Mouse (Mus musculus) lung, embryonic 16.5 days (tissue): ENCODE measurements at regions not wholly inside any gene's neighbourhood (a gene's known extent, or its start where the extent isn't known, plus 50 kb on each side); places are given as distances from the start of the nearest gene placed in this dataset.

ENCODE experiments used
- ATAC-seq: fragments of 200-750 bp; cut with Nextera tagmentation; 2 replicates; pipeline ENCODE4 v1.8.0; 2017; ENCODE audit warnings: low read depth, mild to moderate bottlenecking, moderate library complexity
- H3K27ac ChIP-seq: fragments of 300-500 bp; sonication (generic); 2 replicates; pipeline ENCODE4 v1.5.1; 2014; ENCODE audit warnings: mild to moderate bottlenecking, control low read depth, low read length
- H3K27me3 ChIP-seq: fragments of 300-500 bp; sonication (generic); 2 replicates; pipeline ENCODE4 v1.6.1; 2014; ENCODE audit warnings: low read depth, low read length, mixed read lengths; ENCODE audit not compliant: control insufficient read depth, insufficient read depth
- H3K36me3 ChIP-seq: fragments of 300-500 bp; sonication (generic); 2 replicates; pipeline ENCODE4 v1.6.1; 2014; ENCODE audit warnings: low read length; ENCODE audit not compliant: control insufficient read depth, insufficient read depth
- H3K4me1 ChIP-seq: fragments of 300-500 bp; sonication (generic); replicated peaks from 2 replicates; pipeline ENCODE4 v1.6.1; 2014; ENCODE audit warnings: low read length, mixed read lengths; ENCODE audit not compliant: control insufficient read depth, insufficient read depth
- H3K4me2 ChIP-seq: fragments of 300-500 bp; sonication (generic); 2 replicates; pipeline ENCODE4 v1.6.1; 2014; ENCODE audit warnings: low read depth, low read length, control low read depth
- H3K4me3 ChIP-seq: fragments of 300-500 bp; sonication (generic); 2 replicates; pipeline ENCODE4 v1.5.1; 2014; ENCODE audit warnings: mild to moderate bottlenecking, low read length, control low read depth
- H3K9ac ChIP-seq: fragments of 300-500 bp; sonication (generic); 2 replicates; pipeline ENCODE4 v1.6.1; 2014; ENCODE audit warnings: low read length, control low read depth
- H3K9me3 ChIP-seq: fragments of 300-500 bp; sonication (generic); 2 replicates; pipeline ENCODE4 v1.6.1; 2016; ENCODE audit warnings: low read length; ENCODE audit not compliant: control insufficient read depth
- WGBS: fragments of 180-500 bp; shearing (Covaris S2); extraction: QIAGEN DNeasy Blood & Tissue Kit; methylation state at CpG from one replicate; pipeline ENCODE4 v1.1.7; 2014; 5-methylcytosine and 5-hydroxymethylcytosine counted together

DNA sequence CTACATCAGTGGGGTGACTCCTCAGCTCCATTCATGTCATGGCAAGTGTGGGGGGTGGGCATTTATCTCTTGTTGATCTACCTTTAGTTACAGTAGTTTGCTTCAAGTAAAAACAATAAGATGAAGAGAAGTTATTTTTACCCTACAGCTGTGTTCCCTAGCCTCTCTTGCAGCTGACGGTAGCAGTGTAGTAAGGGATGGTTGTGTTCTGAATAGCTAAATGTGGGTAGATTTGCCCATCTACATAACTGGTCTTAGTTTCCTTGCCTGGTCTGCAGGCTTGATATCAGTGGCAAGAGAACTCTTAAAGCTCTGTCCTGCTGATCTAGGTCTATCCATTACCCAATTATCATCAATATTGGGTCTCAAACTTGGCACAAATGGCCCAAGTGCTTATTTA, 152.7 kb upstream of the Cpeb2 start:
- no peaks in the 10 kb centered on the region for H3K4me1 ChIP-seq
- no peak overlapping the region for H3K4me3 ChIP-seq
- no peaks in the 10 kb centered on the region for H3K36me3 ChIP-seq
- ATAC-seq = no peak
- 91% methylated on average over 1 of the region's 1 CpGs for WGBS
- H3K27ac ChIP-seq = no peak overlapping the region
- no peaks in the 10 kb centered on the region for H3K9me3 ChIP-seq
- H3K9ac ChIP-seq = no peak overlapping the region
- no peaks in the 10 kb centered on the region for H3K27me3 ChIP-seq
- no peak overlapping the region for H3K4me2 ChIP-seq

DNA sequence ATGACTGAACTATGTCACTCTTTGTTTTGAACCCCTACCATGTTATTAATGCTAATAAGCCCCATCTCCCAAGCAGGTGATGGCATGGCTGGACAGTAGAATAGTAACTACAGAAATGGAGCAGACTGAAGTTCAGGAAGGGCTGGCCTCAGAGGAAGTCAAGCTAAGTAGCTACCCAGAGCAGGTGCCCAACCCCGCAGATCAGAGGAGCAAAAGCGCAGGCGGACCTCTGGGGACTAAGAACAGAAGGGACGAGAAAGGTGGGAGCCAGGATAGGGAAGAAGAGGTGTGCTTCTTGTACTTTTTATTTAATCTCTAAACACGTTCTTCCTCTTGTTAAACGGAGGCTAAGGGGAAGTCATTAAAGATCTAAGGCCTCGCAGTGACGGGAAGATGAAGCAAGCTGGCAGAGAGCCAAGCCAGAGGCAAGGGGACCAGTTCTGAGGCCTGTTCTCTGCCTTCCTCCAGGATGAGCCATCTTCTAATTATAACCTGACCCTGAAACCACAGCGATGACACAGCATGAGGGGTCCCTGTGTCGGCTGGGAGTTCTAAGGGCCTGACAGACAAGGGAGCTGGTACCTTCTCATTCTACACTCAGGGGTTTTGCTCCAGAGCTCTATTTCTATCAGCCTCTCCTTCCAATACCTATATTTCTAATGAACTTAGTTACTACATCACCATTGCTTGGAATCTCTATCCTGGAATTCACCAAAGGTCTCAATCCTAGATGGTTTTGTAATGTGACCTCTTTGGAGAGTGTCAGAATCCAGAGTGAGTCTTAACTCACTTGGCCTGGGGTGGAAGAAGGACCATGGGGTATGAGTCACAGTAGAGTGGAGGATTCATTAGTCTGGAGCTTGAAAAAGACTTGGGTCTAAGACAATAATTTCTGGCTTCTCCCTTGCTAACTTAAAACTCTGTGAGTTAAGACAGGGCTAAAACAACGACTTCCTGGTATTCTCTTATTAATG, 151.1 kb upstream of the Cpeb2 start:
- peak; percentile 52 for ATAC-seq
- 36% methylated on average over 11 of the region's 11 CpGs for WGBS
- Histone ChIP-seq H3K36me3 (no peaks in the 10 kb centered on the region), H3K4me2 (no peak overlapping the region), H3K9me3 (no peaks in the 10 kb centered on the region), H3K4me1 (no peaks in the 10 kb centered on the region), H3K4me3 (no peak overlapping the region), H3K27ac (no peak overlapping the region), H3K9ac (no peak overlapping the region), H3K27me3 (no peaks in the 10 kb centered on the region)

DNA sequence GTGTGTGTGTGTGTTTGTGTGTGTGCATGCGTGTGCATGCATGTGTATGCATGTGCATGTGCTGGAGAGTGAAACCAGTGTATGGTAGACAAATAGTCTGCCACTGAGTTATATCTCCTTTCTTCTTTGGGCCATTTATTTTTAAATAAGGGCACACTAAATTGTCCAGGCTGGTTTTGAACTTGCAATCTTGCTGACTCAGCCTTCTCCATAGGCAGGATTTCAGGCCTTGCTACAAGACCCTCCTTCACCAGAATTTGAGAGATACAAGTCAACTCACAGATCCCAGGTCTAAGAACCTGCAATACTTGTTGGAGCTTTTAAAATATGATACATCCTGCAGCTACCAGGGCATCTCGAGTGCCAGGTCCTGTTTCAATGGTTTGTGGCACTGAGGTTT, 145.9 kb upstream of the Cpeb2 start:
- WGBS = 74% methylated on average over 2 of the region's 2 CpGs
- Histone ChIP-seq H3K4me3 (no peak overlapping the region), H3K9ac (no peak overlapping the region)

DNA sequence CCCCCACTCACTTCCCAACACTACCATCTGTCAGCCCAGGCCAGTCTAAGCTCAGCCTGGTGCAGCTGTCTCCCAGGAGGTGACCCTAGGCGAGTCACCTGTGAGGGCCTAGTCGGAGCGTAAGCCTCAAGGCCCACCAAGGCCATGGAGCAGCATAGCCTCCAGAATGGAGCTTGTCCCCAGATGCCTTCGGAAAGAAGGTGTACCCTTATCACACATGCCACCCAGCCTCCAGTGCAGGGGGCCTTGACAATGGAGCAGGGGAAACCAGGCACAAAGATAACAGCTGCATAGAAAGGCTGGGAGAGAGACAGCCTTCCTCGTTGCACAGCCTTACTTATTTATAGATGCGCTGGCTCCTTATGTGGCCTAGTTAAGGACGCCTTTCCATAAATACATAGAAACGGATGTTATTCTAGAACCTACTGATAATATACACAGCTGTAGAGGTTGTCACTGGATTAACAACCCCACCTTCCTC, 145.0 kb upstream of the Cpeb2 start:
- H3K4me3 ChIP-seq = no peak overlapping the region
- H3K9me3 ChIP-seq = no peaks in the 10 kb centered on the region
- H3K4me2 ChIP-seq = no peak overlapping the region
- no peak overlapping the region for H3K9ac ChIP-seq
- H3K27ac ChIP-seq = no peak overlapping the region
- no peaks in the 10 kb centered on the region for H3K27me3 ChIP-seq
- 62% methylated on average over 8 of the region's 8 CpGs for WGBS
- H3K36me3 ChIP-seq = no peaks in the 10 kb centered on the region
- no peak for ATAC-seq
- no peaks in the 10 kb centered on the region for H3K4me1 ChIP-seq

More for the DNA sequence above, 145.9 kb upstream of the Cpeb2 start:
- no peak for ATAC-seq
- Histone ChIP-seq H3K36me3 (no peaks in the 10 kb centered on the region), H3K9me3 (no peaks in the 10 kb centered on the region), H3K4me1 (no peaks in the 10 kb centered on the region), H3K27ac (no peak overlapping the region), H3K4me2 (no peak overlapping the region), H3K27me3 (no peaks in the 10 kb centered on the region)

DNA sequence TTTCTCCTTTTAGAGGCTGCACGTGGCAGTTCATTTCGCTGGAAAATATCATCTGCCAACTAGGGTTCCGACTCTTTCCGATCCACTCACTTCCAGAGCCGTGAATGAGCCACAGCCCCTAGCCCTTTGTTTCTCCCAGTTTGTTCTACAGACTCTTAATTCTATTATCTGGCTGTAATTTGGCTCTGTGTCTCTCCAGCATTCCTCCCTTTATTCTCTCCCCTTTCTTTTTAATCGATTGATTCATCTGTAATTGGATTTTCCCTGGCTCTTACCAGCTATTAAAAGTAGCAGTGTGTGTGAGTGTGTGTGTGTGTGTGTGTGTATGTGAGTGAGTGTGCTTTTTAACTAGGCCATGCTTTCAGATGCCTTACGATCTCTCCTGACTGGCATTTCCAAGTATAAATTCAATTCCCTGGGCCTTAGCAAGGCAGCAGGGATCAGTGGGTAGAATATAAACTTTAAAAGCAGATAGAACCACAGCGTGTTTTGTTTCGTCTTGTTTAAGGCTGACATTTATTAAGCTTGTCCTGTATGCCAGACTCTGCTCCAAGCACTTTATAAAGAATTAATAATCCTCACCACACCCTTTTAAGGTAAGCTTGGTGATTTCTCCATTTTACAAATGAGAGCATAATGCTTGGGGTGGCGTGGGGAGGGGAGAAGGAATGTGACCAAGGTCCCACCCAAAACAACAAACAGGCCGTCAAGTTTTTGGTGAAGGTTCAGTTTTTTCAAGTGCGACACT, 144.1 kb upstream of the Cpeb2 start:
- H3K9me3 ChIP-seq = no peaks in the 10 kb centered on the region
- WGBS = 75% methylated on average over 12 of the region's 12 CpGs
- H3K4me2 ChIP-seq = no peak overlapping the region
- no peak overlapping the region for H3K4me3 ChIP-seq
- H3K27ac ChIP-seq = no peak overlapping the region
- no peaks in the 10 kb centered on the region for H3K4me1 ChIP-seq
- no peak overlapping the region for H3K9ac ChIP-seq
- no peaks in the 10 kb centered on the region for H3K36me3 ChIP-seq
- no peaks in the 10 kb centered on the region for H3K27me3 ChIP-seq
- no peak for ATAC-seq

DNA sequence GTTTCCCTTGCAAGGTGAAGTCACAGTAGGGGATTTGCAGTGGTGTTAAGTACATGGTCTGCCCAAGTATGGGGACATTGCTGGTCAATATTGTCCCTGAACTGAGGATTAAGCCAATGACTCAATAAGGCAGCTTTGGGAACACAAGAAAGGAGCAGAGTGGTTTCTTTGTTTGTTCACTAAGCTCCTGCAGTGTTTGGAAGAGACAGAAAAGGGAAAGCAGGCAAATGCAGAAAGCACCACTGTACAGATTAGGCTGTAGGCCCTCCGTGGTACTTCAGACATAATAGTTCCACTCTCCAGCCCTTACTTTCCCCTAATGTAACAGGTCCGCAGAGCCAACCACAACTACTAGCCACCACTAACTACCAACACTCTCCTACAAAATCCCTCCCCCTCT, 143.5 kb upstream of the Cpeb2 start:
- H3K9ac ChIP-seq = no peak overlapping the region
- H3K36me3 ChIP-seq = no peaks in the 10 kb centered on the region
- ATAC-seq = no peak
- H3K4me1 ChIP-seq = peaks cover 3% of the 10 kb centered on the region; the same call in 1 of the 2 replicates
- 66% methylated on average over 2 of the region's 2 CpGs for WGBS
- H3K9me3 ChIP-seq = no peaks in the 10 kb centered on the region
- H3K27me3 ChIP-seq = no peaks in the 10 kb centered on the region
- H3K4me2 ChIP-seq = no peak overlapping the region
- H3K4me3 ChIP-seq = no peak overlapping the region
- no peak overlapping the region for H3K27ac ChIP-seq

DNA sequence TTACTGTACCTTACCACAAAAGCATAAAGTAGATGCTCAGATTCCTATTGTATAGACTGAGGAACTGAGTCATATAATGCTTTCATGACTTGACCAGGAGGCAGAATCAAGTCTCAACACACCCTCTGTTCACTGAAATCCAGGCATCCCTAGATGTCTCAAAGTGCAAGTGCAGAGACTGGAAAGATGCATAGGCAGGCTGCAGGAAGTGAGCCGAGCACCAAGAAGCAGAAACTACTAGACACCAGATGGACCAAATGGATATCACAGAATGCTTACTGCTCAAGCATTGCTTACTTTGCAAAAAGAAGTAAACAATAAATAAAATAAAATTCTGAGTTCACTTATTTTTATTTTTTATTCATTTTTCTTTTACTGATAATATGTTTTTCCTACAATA, 143.0 kb upstream of the Cpeb2 start:
- Histone ChIP-seq H3K9me3 (no peaks in the 10 kb centered on the region), H3K27ac (no peak overlapping the region), H3K9ac (no peak overlapping the region), H3K4me2 (no peak overlapping the region), H3K4me3 (no peak overlapping the region), H3K36me3 (no peaks in the 10 kb centered on the region), H3K4me1 (peaks cover 6% of the 10 kb centered on the region; the same call in 1 of the 2 replicates), H3K27me3 (no peaks in the 10 kb centered on the region)
- ATAC-seq = no peak
- WGBS = 91% methylated on average over 1 of the region's 1 CpGs

DNA sequence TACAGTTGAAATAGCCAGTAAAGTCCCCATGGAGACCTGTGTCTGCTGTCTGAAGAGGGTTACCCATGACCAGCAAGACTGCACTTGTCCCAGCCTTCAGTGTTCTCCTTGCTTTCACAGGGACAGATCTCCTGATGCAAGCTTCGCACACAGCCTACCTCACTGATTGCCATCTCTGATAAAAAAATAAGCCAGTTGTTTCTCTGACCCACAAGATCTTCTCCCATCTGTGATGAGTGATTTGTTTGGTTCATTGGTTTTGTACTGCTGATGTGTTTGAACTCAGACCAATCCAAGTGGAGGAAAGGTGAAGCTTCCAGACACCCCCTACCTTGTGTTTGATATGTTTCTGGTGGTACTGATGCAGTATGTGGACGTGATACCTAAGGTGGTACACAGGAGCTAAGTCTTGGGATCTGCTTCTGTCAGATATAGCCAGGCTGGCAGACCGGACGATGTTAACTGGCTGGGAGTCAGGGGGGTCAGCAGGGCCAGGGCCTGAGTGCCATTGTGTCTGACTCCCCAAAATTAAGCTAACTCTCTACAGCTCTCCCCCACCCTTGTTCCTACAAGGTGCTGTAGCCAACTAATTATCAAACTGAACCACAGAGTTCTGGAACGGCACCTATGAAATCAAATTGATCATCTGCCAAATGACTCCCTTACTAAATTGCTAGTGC, 139.2 kb upstream of the Cpeb2 start:
- no peak overlapping the region for H3K9ac ChIP-seq
- no peak overlapping the region for H3K4me2 ChIP-seq
- no peaks in the 10 kb centered on the region for H3K27me3 ChIP-seq
- H3K4me3 ChIP-seq = no peak overlapping the region
- peaks cover 6% of the 10 kb centered on the region; the same call in 1 of the 2 replicates for H3K4me1 ChIP-seq
- ATAC-seq = 0 out of 2 replicates have a peak, but pooled peaks have one; percentile 7
- H3K27ac ChIP-seq = no peak overlapping the region
- no peaks in the 10 kb centered on the region for H3K9me3 ChIP-seq
- 68% methylated on average over 5 of the region's 5 CpGs for WGBS
- no peaks in the 10 kb centered on the region for H3K36me3 ChIP-seq
